Mouse (Mus musculus): ENCODE measurements around the gene Nlrc5. TPM values are rescaled to one million over a fixed set of nuclear protein-coding genes. Genes with fewer than 3 reads are reported as not detected.

Nlrc5 gene
- polyA plus RNA-seq, 1 experiment from 2014 or later = 0.28 TPM

DNA sequence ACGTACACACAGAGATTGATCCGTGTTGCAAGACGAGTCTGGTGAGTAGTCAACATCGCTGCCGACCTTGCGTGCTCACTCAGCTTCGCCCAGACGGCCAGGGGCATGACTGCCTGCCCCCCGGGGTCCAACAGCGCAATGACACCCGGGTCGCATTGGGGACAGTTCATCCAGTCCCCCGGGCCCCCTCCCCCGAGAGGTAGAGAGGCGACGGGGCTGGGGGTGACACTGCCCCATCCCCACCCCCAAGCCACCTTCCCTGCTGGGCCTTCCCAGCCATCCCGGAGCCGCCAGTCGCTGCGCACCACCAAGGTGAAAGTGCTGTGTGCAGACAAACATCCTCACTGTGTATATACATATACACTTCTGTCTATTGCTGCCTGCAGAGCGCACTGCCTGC lies 39.3 kb downstream of the Nlrc5 start:
- Histone ChIP-seq H3K27ac (no peak overlapping the region), H3K9me3 (no peaks in the 10 kb centered on the region), H3K27me3 (no peaks in the 10 kb centered on the region), H3K4me3 (no peak overlapping the region), H3K36me3 (no peaks in the 10 kb centered on the region), H3K4me1 (no peaks in the 10 kb centered on the region), H3K9ac (no peak overlapping the region), H3K4me2 (replicated peaks) (no peak overlapping the region)
- ATAC-seq (ENCODE audit: insufficient number of reproducible peaks, insufficient read depth, low FRiP score, low TSS enrichment) = no peak
- WGBS = 77% methylated on average over 21 of the region's 21 CpGs

DNA sequence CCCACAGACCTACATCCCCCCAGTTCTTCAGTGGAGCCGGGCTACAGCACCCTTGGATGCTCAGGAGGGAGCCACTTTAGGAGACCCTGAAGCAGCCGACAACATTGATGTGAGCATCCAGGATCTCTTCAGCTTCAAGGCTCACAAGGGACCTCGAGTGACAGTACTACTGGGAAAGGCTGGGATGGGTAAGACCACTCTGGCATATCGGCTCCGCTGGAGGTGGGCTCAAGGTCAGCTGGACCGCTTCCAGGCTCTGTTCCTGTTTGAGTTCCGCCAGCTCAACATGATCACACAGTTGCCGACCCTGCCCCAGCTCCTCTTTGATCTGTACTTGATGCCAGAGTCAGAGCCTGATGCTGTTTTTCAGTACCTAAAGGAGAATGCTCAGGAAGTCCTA lies 41.6 kb downstream of the Nlrc5 start:
- no peak overlapping the region for H3K9ac ChIP-seq
- 81% methylated on average over 8 of the region's 8 CpGs for WGBS
- H3K27ac ChIP-seq = no peak overlapping the region
- no peaks in the 10 kb centered on the region for H3K36me3 ChIP-seq
- no peaks in the 10 kb centered on the region for H3K9me3 ChIP-seq
- no peak overlapping the region for H3K4me2 ChIP-seq (replicated peaks)
- no peaks in the 10 kb centered on the region for H3K27me3 ChIP-seq
- no peaks in the 10 kb centered on the region for H3K4me1 ChIP-seq
- no peak overlapping the region for H3K4me3 ChIP-seq
- no peak for ATAC-seq (ENCODE audit: insufficient number of reproducible peaks, insufficient read depth, low FRiP score, low TSS enrichment)

DNA sequence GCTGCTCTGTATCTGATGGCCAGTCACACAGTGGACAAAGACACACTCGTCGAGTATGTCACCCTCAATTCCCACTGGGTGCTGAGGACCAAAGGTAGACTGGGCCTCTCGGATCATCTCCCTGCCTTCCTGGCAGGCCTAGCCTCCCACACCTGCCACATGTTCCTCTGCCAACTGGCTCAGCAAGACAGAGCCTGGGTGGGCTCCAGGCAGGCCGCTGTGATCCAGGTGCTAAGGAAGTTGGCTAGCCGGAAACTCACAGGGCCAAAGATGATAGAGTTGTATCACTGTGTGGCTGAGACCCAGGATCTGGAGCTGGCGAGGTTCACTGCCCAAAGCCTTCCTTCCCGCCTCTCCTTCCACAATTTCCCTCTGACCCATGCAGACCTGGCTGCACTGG lies 42.7 kb downstream of the Nlrc5 start:
- Histone ChIP-seq H3K4me3 (no peak overlapping the region), H3K27me3 (no peaks in the 10 kb centered on the region), H3K4me2 (replicated peaks) (no peak overlapping the region), H3K27ac (no peak overlapping the region), H3K9ac (no peak overlapping the region), H3K36me3 (no peaks in the 10 kb centered on the region), H3K4me1 (no peaks in the 10 kb centered on the region), H3K9me3 (no peaks in the 10 kb centered on the region)
- ATAC-seq (ENCODE audit: insufficient number of reproducible peaks, insufficient read depth, low FRiP score, low TSS enrichment) = no peak
- 85% methylated on average over 7 of the region's 7 CpGs for WGBS

DNA sequence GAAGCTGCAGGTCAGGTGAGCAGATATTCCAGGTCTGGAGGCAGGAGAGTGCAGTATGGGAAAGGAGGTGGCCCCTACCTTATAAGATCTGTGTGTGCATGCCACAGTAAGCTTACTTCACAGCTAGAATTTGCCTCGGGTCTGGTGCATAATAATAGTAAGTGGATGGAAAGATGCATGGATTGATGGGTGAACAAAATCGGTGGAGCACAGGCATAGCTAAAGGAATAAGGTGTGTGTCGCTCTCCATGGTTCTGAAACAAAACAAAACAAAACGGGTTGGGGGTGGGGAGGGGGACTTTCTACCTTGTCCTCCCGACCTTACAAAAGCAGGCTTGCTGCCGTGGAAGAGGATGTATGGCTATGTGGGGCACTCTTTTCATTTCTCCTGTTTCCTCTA lies 47.9 kb downstream of the Nlrc5 start:
- Histone ChIP-seq H3K4me1 (no peaks in the 10 kb centered on the region), H3K27me3 (no peaks in the 10 kb centered on the region), H3K27ac (no peak overlapping the region), H3K36me3 (no peaks in the 10 kb centered on the region), H3K9me3 (no peaks in the 10 kb centered on the region), H3K9ac (no peak overlapping the region), H3K4me2 (replicated peaks) (no peak overlapping the region), H3K4me3 (no peak overlapping the region)
- 6% methylated on average over 6 of the region's 6 CpGs for WGBS
- ATAC-seq (ENCODE audit: insufficient number of reproducible peaks, insufficient read depth, low FRiP score, low TSS enrichment) = no peak

DNA sequence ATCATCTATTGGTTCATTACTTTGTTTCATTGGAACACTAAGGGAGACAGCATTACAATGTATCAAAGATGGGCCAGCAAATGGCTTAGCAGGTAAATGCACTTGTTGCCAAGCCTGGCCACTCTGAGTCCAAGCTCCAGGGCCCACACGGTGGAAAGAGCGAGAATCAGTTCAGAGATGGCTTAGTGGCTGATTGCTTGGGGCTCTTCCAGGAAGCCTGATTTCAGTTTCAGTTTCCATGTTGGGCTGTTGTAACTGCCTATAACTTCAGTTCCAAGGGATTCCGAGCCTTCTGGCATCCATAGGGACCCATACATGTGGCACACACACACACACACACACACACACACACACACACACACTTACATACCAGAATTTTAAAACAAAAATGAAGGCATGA lies 51.1 kb downstream of the Nlrc5 start:
- H3K27ac ChIP-seq = no peak overlapping the region
- peaks cover 3% of the 10 kb centered on the region; the same call in 1 of the 2 replicates for H3K27me3 ChIP-seq
- no peak overlapping the region for H3K9ac ChIP-seq
- no peak overlapping the region for H3K4me3 ChIP-seq
- 75% methylated on average over 3 of the region's 3 CpGs for WGBS
- H3K36me3 ChIP-seq = no peaks in the 10 kb centered on the region
- ATAC-seq (ENCODE audit: insufficient number of reproducible peaks, insufficient read depth, low FRiP score, low TSS enrichment) = no peak
- H3K4me1 ChIP-seq = no peaks in the 10 kb centered on the region
- no peaks in the 10 kb centered on the region for H3K9me3 ChIP-seq
- no peak overlapping the region for H3K4me2 ChIP-seq (replicated peaks)

DNA sequence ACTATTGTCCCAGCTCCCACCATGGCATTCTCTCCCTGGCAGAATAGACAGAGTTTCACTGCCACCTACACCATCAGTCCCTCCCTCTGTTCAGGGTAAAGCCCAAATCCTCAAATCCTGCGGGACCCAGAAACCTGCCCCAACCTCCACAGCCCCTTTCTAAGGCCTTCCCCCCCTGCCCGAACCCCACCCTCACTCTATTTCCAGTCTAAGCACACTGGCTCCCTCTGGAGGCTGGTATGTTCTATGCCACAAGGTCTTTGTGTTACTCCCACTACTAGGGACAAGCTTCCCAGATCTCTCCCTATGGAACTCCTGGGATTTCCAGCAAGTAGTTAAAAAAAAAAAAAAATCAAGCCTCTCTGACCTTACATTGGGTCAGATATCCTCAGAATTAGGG lies 51.7 kb downstream of the Nlrc5 start:
- H3K36me3 ChIP-seq = no peaks in the 10 kb centered on the region
- ATAC-seq (ENCODE audit: insufficient number of reproducible peaks, insufficient read depth, low FRiP score, low TSS enrichment) = no peak
- H3K4me2 ChIP-seq (replicated peaks) = no peak overlapping the region
- no peak overlapping the region for H3K27ac ChIP-seq
- no peaks in the 10 kb centered on the region for H3K9me3 ChIP-seq
- H3K4me1 ChIP-seq = no peaks in the 10 kb centered on the region
- no peak overlapping the region for H3K4me3 ChIP-seq
- no peak overlapping the region for H3K9ac ChIP-seq
- 22% methylated on average over 2 of the region's 2 CpGs for WGBS
- peaks cover 4% of the 10 kb centered on the region; the same call in 1 of the 2 replicates for H3K27me3 ChIP-seq

DNA sequence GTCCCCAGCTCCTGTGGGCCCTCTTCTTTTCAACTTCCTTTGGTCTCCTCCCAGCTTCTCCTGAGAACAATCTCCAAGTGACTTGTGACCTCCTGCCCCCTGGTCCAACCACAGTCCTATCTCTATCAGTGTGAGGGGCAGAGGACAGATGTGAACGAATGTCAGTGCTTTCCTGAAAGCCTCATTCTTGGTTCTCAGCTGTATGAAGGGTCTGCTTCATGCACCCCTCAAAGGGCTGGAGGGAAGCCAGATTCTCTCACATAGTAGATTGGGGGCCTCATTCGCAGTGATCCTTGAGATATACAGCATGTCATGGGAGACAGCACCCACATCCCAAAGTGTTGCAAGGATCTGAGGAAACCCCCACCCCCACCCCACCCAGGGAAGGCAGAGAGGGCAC lies 53.9 kb downstream of the Nlrc5 start:
- Histone ChIP-seq H3K4me2 (replicated peaks) (no peak overlapping the region), H3K4me3 (no peak overlapping the region), H3K9me3 (no peaks in the 10 kb centered on the region), H3K36me3 (no peaks in the 10 kb centered on the region), H3K27ac (no peak overlapping the region), H3K9ac (no peak overlapping the region), H3K27me3 (peaks cover 4% of the 10 kb centered on the region; the same call in 1 of the 2 replicates), H3K4me1 (no peaks in the 10 kb centered on the region)
- WGBS = 58% methylated on average over 2 of the region's 2 CpGs
- no peak for ATAC-seq (ENCODE audit: insufficient number of reproducible peaks, insufficient read depth, low FRiP score, low TSS enrichment)

DNA sequence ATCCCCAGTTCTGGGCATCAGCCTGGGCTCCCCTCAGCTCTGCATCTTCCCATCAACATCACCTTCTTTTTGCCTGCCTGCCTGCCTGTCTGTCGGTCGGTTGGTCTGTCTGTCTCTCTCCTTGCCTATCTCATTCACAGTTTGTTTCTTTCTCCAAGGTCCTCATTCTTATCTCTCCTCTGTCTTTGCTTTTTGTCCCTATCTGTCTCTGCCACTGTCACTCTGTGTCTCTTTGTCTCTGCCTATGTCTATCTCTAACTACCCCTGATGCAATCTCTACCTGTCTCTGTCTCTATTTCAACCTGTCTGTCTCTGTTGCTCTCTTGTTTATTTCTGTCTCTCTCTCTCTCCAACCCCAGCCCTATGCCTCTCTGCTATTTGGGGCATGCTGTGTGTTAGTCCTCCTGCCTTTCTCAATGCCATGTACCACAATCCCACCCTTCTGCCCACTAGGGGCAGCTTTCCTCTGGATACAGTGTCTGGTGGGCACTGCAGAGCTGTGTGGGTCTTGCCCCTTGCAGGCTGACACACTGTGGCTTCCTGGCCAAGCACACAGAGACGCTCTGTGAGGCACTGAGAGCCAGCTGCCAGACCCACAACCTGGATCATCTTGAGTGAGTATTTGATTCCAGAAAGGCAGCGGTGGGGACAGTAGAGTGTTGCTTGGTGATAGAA lies 55.8 kb downstream of the Nlrc5 start:
- H3K27me3 ChIP-seq = peaks cover 4% of the 10 kb centered on the region; the same call in 1 of the 2 replicates
- no peaks in the 10 kb centered on the region for H3K9me3 ChIP-seq
- ATAC-seq (ENCODE audit: insufficient number of reproducible peaks, insufficient read depth, low FRiP score, low TSS enrichment) = no peak
- H3K36me3 ChIP-seq = no peaks in the 10 kb centered on the region
- H3K4me2 ChIP-seq (replicated peaks) = no peak overlapping the region
- no peak overlapping the region for H3K9ac ChIP-seq
- WGBS = 75% methylated on average over 4 of the region's 4 CpGs
- no peak overlapping the region for H3K27ac ChIP-seq
- no peak overlapping the region for H3K4me3 ChIP-seq
- no peaks in the 10 kb centered on the region for H3K4me1 ChIP-seq

DNA sequence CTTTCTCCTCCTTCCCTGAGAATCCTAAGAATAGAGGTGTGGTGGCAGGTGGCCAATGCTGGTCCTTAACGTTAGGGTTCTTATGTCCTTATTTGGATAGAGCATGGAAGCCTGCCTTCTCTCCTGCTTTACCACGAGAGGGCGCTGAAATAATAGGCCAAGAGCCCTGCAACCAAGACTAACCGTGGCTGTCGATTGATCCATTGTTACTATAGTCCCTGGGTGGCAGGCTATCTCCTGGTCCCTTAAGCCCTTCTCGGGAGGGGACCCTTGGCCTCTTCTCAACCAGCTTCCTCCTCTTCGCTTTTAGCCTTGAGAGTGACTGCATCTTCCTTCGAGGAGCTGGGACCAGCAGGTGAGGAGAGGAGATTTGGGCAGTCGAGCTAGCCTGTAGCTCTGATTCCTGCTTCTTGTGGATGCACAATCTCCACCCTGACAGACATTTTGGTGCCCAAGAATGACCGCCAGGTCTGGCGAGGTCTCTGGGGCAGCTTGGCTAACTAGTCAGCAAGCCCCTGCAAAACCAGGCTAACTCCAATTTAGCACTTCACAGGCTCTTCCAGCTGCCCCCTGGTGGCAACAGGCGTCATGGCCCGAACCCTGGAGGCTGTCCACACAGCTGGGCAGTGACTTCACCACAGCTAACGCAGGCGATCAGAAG lies 58.0 kb downstream of the Nlrc5 start:
- Histone ChIP-seq H3K9ac (no peak overlapping the region), H3K27me3 (peaks cover 4% of the 10 kb centered on the region; the same call in 1 of the 2 replicates), H3K9me3 (no peaks in the 10 kb centered on the region), H3K27ac (no peak overlapping the region; the same call in 1 of the 2 replicates), H3K4me3 (peak overlapping the region; percentile 22), H3K36me3 (no peaks in the 10 kb centered on the region), H3K4me2 (replicated peaks) (peak overlapping the region; percentile 55), H3K4me1 (no peaks in the 10 kb centered on the region)
- WGBS = 5% methylated on average over 15 of the region's 15 CpGs
- 0 out of 2 replicates have a peak, but pooled peaks have one; percentile 65 for ATAC-seq (ENCODE audit: insufficient number of reproducible peaks, insufficient read depth, low FRiP score, low TSS enrichment)

DNA sequence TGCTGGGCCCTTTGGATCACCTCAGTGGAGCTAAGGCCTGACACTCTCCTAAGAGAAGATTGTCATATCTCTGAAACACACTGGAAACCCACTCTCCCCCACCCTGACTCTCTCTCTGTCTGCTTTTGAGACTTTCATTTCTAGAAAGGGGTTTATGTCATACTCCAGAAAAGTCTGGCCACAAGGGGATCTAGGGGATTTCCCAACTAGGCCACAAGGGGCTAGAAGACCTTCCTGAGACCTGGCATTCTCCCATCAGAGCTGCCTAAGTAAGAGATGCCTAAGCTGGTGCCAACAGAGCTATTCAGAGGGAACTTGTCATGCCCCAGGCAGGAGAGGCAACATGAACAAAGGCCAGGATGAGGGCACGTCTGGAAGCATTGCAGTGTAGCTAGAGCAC lies 59.1 kb downstream of the Nlrc5 start:
- Histone ChIP-seq H3K4me1 (no peaks in the 10 kb centered on the region), H3K9me3 (no peaks in the 10 kb centered on the region), H3K27ac (no peak overlapping the region), H3K9ac (no peak overlapping the region), H3K4me2 (replicated peaks) (no peak overlapping the region), H3K4me3 (no peak overlapping the region), H3K36me3 (no peaks in the 10 kb centered on the region), H3K27me3 (peaks cover 4% of the 10 kb centered on the region; the same call in 1 of the 2 replicates)
- no peak for ATAC-seq (ENCODE audit: insufficient number of reproducible peaks, insufficient read depth, low FRiP score, low TSS enrichment)
- 34% methylated on average over 1 of the region's 1 CpGs for WGBS

DNA sequence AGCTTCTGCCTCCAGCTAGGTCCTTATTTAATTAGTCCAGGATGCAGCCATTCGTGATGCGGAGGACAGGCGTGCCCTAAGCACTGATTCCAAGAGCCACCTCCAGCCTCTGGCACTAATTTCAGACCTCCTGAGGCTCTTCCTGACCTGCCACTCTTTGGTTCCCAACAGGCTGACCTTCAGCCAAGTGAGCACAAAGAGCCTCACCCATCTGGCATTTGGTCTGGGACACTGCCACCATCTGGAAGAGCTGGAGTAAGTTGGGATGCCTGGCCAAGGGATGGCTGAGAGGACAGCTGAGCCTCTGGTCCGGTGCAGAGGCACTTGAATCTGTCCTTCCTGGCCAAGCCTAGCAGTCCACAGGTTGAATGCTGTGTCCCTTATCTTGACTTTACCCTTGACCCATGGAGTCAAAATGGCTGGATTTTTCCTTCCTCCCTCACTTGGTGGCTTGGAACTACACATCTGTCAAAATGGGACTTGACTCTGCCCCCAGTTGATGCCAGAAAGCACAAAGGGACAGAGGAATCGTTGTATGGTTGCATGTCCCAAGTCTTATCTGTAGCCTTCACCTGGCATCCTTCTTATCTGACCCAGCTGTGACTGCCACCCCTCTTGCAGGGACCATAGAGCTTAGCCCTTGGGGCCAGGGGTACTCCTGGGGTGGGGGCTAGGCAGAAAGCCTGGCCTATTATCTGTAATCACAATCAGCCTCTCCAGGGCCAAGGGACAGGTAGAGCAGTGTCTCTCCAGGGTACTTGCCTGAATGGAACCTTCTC lies 81.5 kb downstream of the Nlrc5 start:
- no peak for ATAC-seq (ENCODE audit: insufficient number of reproducible peaks, insufficient read depth, low FRiP score, low TSS enrichment)
- no peak overlapping the region for H3K27ac ChIP-seq
- H3K4me3 ChIP-seq = no peak overlapping the region
- H3K4me2 ChIP-seq (replicated peaks) = no peak overlapping the region
- H3K9me3 ChIP-seq = no peaks in the 10 kb centered on the region
- H3K4me1 ChIP-seq = no peaks in the 10 kb centered on the region
- H3K36me3 ChIP-seq = no peaks in the 10 kb centered on the region
- 47% methylated on average over 5 of the region's 5 CpGs for WGBS
- no peaks in the 10 kb centered on the region for H3K27me3 ChIP-seq
- H3K9ac ChIP-seq = no peak overlapping the region

DNA sequence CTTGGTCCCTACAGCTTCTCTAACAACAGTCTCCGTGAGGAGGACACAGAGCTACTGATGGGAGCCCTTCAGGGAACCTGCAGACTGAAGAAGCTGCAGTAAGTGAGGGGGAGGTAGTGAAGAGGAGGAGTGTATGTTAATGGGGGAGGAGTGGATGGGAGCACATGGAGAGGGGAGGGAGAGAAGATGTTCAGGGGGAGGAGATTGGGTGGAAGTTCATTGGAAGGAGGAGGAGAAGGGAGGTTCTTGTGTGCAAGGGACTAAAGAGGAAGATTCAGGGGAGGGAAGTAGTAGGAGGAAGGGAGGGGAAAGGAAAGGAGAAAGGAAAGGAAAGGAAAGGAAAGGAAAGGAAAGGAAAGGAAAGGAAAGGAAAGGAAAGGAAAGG lies 82.0 kb downstream of the Nlrc5 start:
- no peak overlapping the region for H3K9ac ChIP-seq
- no peak overlapping the region for H3K4me2 ChIP-seq (replicated peaks)
- WGBS = 43% methylated on average over 1 of the region's 1 CpGs
- no peaks in the 10 kb centered on the region for H3K4me1 ChIP-seq
- no peaks in the 10 kb centered on the region for H3K9me3 ChIP-seq
- H3K27ac ChIP-seq = no peak overlapping the region
- no peaks in the 10 kb centered on the region for H3K27me3 ChIP-seq
- no peak overlapping the region for H3K4me3 ChIP-seq
- no peaks in the 10 kb centered on the region for H3K36me3 ChIP-seq
- 0 out of 2 replicates have a peak, but pooled peaks have one; percentile 41 for ATAC-seq (ENCODE audit: insufficient number of reproducible peaks, insufficient read depth, low FRiP score, low TSS enrichment)

Data from embryonic facial prominence, embryonic 12.5 days (tissue).